Mouse (Mus musculus): Measurements from ENCODE around the gene Atp9a. TPM values are rescaled to one million over a fixed set of nuclear protein-coding genes. Genes with fewer than 3 reads are reported as not detected.

Gene Atp9a
- polyA plus RNA-seq, 1 experiment from 2014 or later, result 60.4 TPM

GRCm38 (mm10) chr2:168734023-168734422 lies 8.2 kb downstream of the Atp9a start:
- Histone ChIP-seq H3K9me3 (no peaks in the 10 kb centered on the region), H3K36me3 (no peaks in the 10 kb centered on the region), H3K27ac (replicated peaks) (no peak overlapping the region), H3K4me2 (replicated peaks) (no peak overlapping the region), H3K9ac (replicated peaks) (no peak overlapping the region), H3K27me3 (no peaks in the 10 kb centered on the region), H3K4me3 (no peak overlapping the region), H3K4me1 (peaks cover 15% of the 10 kb centered on the region)
- ATAC-seq (replicated peaks), result no peak
- 43% methylated on average over 11 of the region's 11 CpGs for WGBS

- no peak overlapping the region for H3K9ac ChIP-seq (replicated peaks)
- 64% methylated on average over 8 of the region's 8 CpGs for WGBS
- no peak overlapping the region for H3K4me2 ChIP-seq (replicated peaks)
- no peak overlapping the region for H3K4me3 ChIP-seq
- no peaks in the 10 kb centered on the region for H3K9me3 ChIP-seq
- peaks cover 15% of the 10 kb centered on the region for H3K4me1 ChIP-seq
- no peaks in the 10 kb centered on the region for H3K27me3 ChIP-seq
- no peak overlapping the region for H3K27ac ChIP-seq (replicated peaks)
- peak; percentile 39; the same call in 1 of the 2 replicates for ATAC-seq (replicated peaks)
- no peaks in the 10 kb centered on the region for H3K36me3 ChIP-seq
Observed at GRCm38 (mm10) chr2:168731258-168731657, 11.0 kb downstream of the Atp9a start.

GRCm38 (mm10) chr2:168729736-168730135 lies 12.5 kb downstream of the Atp9a start:
- H3K27ac ChIP-seq (replicated peaks), result no peak overlapping the region
- ATAC-seq (replicated peaks), result no peak

GRCm38 (mm10) chr2:168728045-168728444 lies 14.2 kb downstream of the Atp9a start:
- peaks cover 17% of the 10 kb centered on the region for H3K4me1 ChIP-seq
- no peaks in the 10 kb centered on the region for H3K36me3 ChIP-seq
- no peaks in the 10 kb centered on the region for H3K9me3 ChIP-seq
- no peak overlapping the region for H3K9ac ChIP-seq (replicated peaks)
- H3K27ac ChIP-seq (replicated peaks), result no peak overlapping the region
- 82% methylated on average over 12 of the region's 12 CpGs for WGBS
- H3K4me3 ChIP-seq, result no peak overlapping the region
- no peak for ATAC-seq (replicated peaks)
- H3K4me2 ChIP-seq (replicated peaks), result no peak overlapping the region
- no peaks in the 10 kb centered on the region for H3K27me3 ChIP-seq

More at GRCm38 (mm10) chr2:168729736-168730135, 12.5 kb downstream of the Atp9a start:
- no peak overlapping the region for H3K4me2 ChIP-seq (replicated peaks)
- H3K4me1 ChIP-seq, result peaks cover 22% of the 10 kb centered on the region
- no peaks in the 10 kb centered on the region for H3K9me3 ChIP-seq
- H3K4me3 ChIP-seq, result no peak overlapping the region
- no peaks in the 10 kb centered on the region for H3K36me3 ChIP-seq
- WGBS, result 85% methylated on average over 12 of the region's 12 CpGs
- no peak overlapping the region for H3K9ac ChIP-seq (replicated peaks)
- H3K27me3 ChIP-seq, result no peaks in the 10 kb centered on the region

GRCm38 (mm10) chr2:168726007-168726406 lies 16.2 kb downstream of the Atp9a start:
- Histone ChIP-seq H3K36me3 (no peaks in the 10 kb centered on the region), H3K9ac (replicated peaks) (no peak overlapping the region), H3K4me1 (peaks cover 11% of the 10 kb centered on the region), H3K27me3 (no peaks in the 10 kb centered on the region), H3K4me3 (no peak overlapping the region), H3K4me2 (replicated peaks) (no peak overlapping the region), H3K9me3 (no peaks in the 10 kb centered on the region), H3K27ac (replicated peaks) (0 out of 2 replicates have a peak overlapping the region, but pooled peaks have one; percentile 17)
- WGBS, result 45% methylated on average over 6 of the region's 6 CpGs
- peak; percentile 62 for ATAC-seq (replicated peaks)

- Histone ChIP-seq H3K4me2 (replicated peaks) (no peak overlapping the region), H3K4me3 (no peak overlapping the region), H3K9ac (replicated peaks) (no peak overlapping the region), H3K36me3 (no peaks in the 10 kb centered on the region), H3K9me3 (no peaks in the 10 kb centered on the region), H3K27me3 (no peaks in the 10 kb centered on the region), H3K4me1 (peaks cover 17% of the 10 kb centered on the region), H3K27ac (replicated peaks) (no peak overlapping the region)
- no peak for ATAC-seq (replicated peaks)
- WGBS, result 94% methylated on average over 14 of the region's 14 CpGs
Observed at GRCm38 (mm10) chr2:168721313-168721712, 20.9 kb downstream of the Atp9a start.

GRCm38 (mm10) chr2:168719742-168720141 lies 22.5 kb downstream of the Atp9a start:
- Histone ChIP-seq H3K27me3 (no peaks in the 10 kb centered on the region), H3K9me3 (no peaks in the 10 kb centered on the region), H3K4me2 (replicated peaks) (no peak overlapping the region), H3K36me3 (no peaks in the 10 kb centered on the region), H3K4me3 (no peak overlapping the region), H3K9ac (replicated peaks) (no peak overlapping the region), H3K27ac (replicated peaks) (no peak overlapping the region), H3K4me1 (peaks cover 10% of the 10 kb centered on the region)
- 72% methylated on average over 4 of the region's 4 CpGs for WGBS
- ATAC-seq (replicated peaks), result no peak

- Histone ChIP-seq H3K9ac (replicated peaks) (no peak overlapping the region), H3K9me3 (no peaks in the 10 kb centered on the region), H3K36me3 (no peaks in the 10 kb centered on the region), H3K4me3 (no peak overlapping the region), H3K27ac (replicated peaks) (no peak overlapping the region), H3K27me3 (no peaks in the 10 kb centered on the region), H3K4me2 (replicated peaks) (no peak overlapping the region), H3K4me1 (peaks cover 10% of the 10 kb centered on the region)
- ATAC-seq (replicated peaks), result 0 out of 2 replicates have a peak, but pooled peaks have one; percentile 29
- WGBS, result 77% methylated on average over 10 of the region's 10 CpGs
Observed at GRCm38 (mm10) chr2:168718735-168719134, 23.5 kb downstream of the Atp9a start.

GRCm38 (mm10) chr2:168718267-168718666 lies 23.9 kb downstream of the Atp9a start:
- H3K36me3 ChIP-seq, result no peaks in the 10 kb centered on the region
- H3K4me1 ChIP-seq, result peaks cover 10% of the 10 kb centered on the region
- H3K9ac ChIP-seq (replicated peaks), result no peak overlapping the region
- H3K27ac ChIP-seq (replicated peaks), result no peak overlapping the region
- no peaks in the 10 kb centered on the region for H3K9me3 ChIP-seq
- no peaks in the 10 kb centered on the region for H3K27me3 ChIP-seq
- no peak overlapping the region for H3K4me3 ChIP-seq
- no peak overlapping the region for H3K4me2 ChIP-seq (replicated peaks)
- ATAC-seq (replicated peaks), result no peak
- 85% methylated on average over 2 of the region's 2 CpGs for WGBS

GRCm38 (mm10) chr2:168712199-168713176 lies 29.7 kb downstream of the Atp9a start:
- 84% methylated on average over 20 of the region's 20 CpGs for WGBS
- H3K4me3 ChIP-seq, result no peak overlapping the region
- no peaks in the 10 kb centered on the region for H3K9me3 ChIP-seq
- H3K4me2 ChIP-seq (replicated peaks), result no peak overlapping the region
- H3K27ac ChIP-seq (replicated peaks), result 0 out of 2 replicates have a peak overlapping the region, but pooled peaks have one; percentile 17
- H3K36me3 ChIP-seq, result peaks cover 19% of the 10 kb centered on the region; the same call in 1 of the 2 replicates
- no peaks in the 10 kb centered on the region for H3K27me3 ChIP-seq
- ATAC-seq (replicated peaks), result no peak
- no peak overlapping the region for H3K9ac ChIP-seq (replicated peaks)
- peaks cover 6% of the 10 kb centered on the region for H3K4me1 ChIP-seq

GRCm38 (mm10) chr2:168710979-168711378 lies 31.2 kb downstream of the Atp9a start:
- no peak overlapping the region for H3K27ac ChIP-seq (replicated peaks)
- WGBS, result 83% methylated on average over 3 of the region's 3 CpGs
- no peak overlapping the region for H3K4me3 ChIP-seq
- H3K9me3 ChIP-seq, result no peaks in the 10 kb centered on the region
- no peak overlapping the region for H3K9ac ChIP-seq (replicated peaks)
- H3K4me1 ChIP-seq, result no peaks in the 10 kb centered on the region
- H3K27me3 ChIP-seq, result no peaks in the 10 kb centered on the region
- H3K36me3 ChIP-seq, result peaks cover 26% of the 10 kb centered on the region
- no peak for ATAC-seq (replicated peaks)
- H3K4me2 ChIP-seq (replicated peaks), result no peak overlapping the region

- no peak for ATAC-seq (replicated peaks)
- Histone ChIP-seq H3K9ac (replicated peaks) (no peak overlapping the region), H3K4me1 (no peaks in the 10 kb centered on the region), H3K4me3 (no peak overlapping the region), H3K27me3 (no peaks in the 10 kb centered on the region), H3K9me3 (no peaks in the 10 kb centered on the region), H3K36me3 (peaks cover 48% of the 10 kb centered on the region), H3K27ac (replicated peaks) (no peak overlapping the region), H3K4me2 (replicated peaks) (no peak overlapping the region)
- 47% methylated on average over 9 of the region's 9 CpGs for WGBS
Observed at GRCm38 (mm10) chr2:168707766-168708165, 34.4 kb downstream of the Atp9a start.
